Mouse (Mus musculus): Measurements from ENCODE around the gene Sun5. TPM values are rescaled to one million over a fixed set of nuclear protein-coding genes. Genes with fewer than 3 reads are reported as not detected.

The Sun5 gene
- total RNA-seq (2014; rRNA removed) (not detected in 2 replicates), polyA plus RNA-seq (2015; fragmentation: Nextera tagmentation; extraction: Ambion mirVana) (not detected in 2 replicates)

GRCm38 (mm10) chr2:153870984-153871383 lies at the start of gene Sun5:
Gene Sun5 (minus strand): TSS chr2:153871084.
- Histone ChIP-seq H3K27me3 (ENCODE audit: insufficient read depth, low read length) (no peaks in the 10 kb centered on the region), H3K27ac (ENCODE audit: low read depth, low read length) (no peak within 1 kb of the TSS), H3K4me3 (ENCODE audit: low read depth, low read length) (no peak within 1 kb of the TSS), H3K36me3 (ENCODE audit: insufficient read depth, low read length) (no peaks in the 10 kb centered on the region), H3K9me3 (ENCODE audit: low read length) (no peaks in the 10 kb centered on the region), H3K4me1 (ENCODE audit: insufficient read depth, low read length) (no peaks in the 10 kb centered on the region), H3K4me2 (ENCODE audit: low read depth, low read length, poor library complexity, severe bottlenecking) (no peak within 1 kb of the TSS), H3K9ac (replicated peaks; ENCODE audit: low read length, poor library complexity, severe bottlenecking) (no peak within 1 kb of the TSS)
- TF ChIP-seq CTCF (IDR thresholded peaks at IDR 0.05) = no peak
- no peak for DNase-seq (ENCODE audit: low spot score)
- no peak for ATAC-seq (ENCODE audit: low FRiP score)
- 92% methylated on average over 4 of the region's 4 CpGs for WGBS

GRCm38 (mm10) chr2:153917930-153918329 lies 47.0 kb upstream of the Sun5 start, which contains the start of gene Bpifb3:
Gene Bpifb3 (plus strand): TSS chr2:153918230.
- no peak for TF ChIP-seq CTCF (IDR thresholded peaks at IDR 0.05)
- 59% methylated on average over 8 of the region's 8 CpGs for WGBS
- H3K4me2 ChIP-seq (ENCODE audit: low read depth, low read length, poor library complexity, severe bottlenecking) = no peak within 1 kb of the TSS

GRCm38 (mm10) chr2:153914151-153914550 lies 43.3 kb upstream of the Sun5 start:
- H3K27me3 ChIP-seq (ENCODE audit: insufficient read depth, low read length) = no peaks in the 10 kb centered on the region
- no peaks in the 10 kb centered on the region for H3K4me1 ChIP-seq (ENCODE audit: insufficient read depth, low read length)
- no peak overlapping the region for H3K27ac ChIP-seq (ENCODE audit: low read depth, low read length)
- H3K9ac ChIP-seq (replicated peaks; ENCODE audit: low read length, poor library complexity, severe bottlenecking) = no peak overlapping the region
- DNase-seq (ENCODE audit: low spot score) = no peak
- WGBS = 36% methylated on average over 5 of the region's 5 CpGs
- TF ChIP-seq CTCF (IDR thresholded peaks at IDR 0.05) = no peak
- no peaks in the 10 kb centered on the region for H3K36me3 ChIP-seq (ENCODE audit: insufficient read depth, low read length)
- H3K4me2 ChIP-seq (ENCODE audit: low read depth, low read length, poor library complexity, severe bottlenecking) = no peak overlapping the region
- H3K9me3 ChIP-seq (ENCODE audit: low read length) = no peaks in the 10 kb centered on the region
- no peak for ATAC-seq (ENCODE audit: low FRiP score)
- no peak overlapping the region for H3K4me3 ChIP-seq (ENCODE audit: low read depth, low read length)

More at GRCm38 (mm10) chr2:153917930-153918329, 47.0 kb upstream of the Sun5 start, which contains the start of gene Bpifb3:
- H3K9ac ChIP-seq (replicated peaks; ENCODE audit: low read length, poor library complexity, severe bottlenecking) = no peak within 1 kb of the TSS
- ATAC-seq (ENCODE audit: low FRiP score) = no peak
- no peak for DNase-seq (ENCODE audit: low spot score)
- H3K36me3 ChIP-seq (ENCODE audit: insufficient read depth, low read length) = no peaks in the 10 kb centered on the region
- H3K4me3 ChIP-seq (ENCODE audit: low read depth, low read length) = no peak within 1 kb of the TSS
- H3K27ac ChIP-seq (ENCODE audit: low read depth, low read length) = no peak within 1 kb of the TSS
- H3K9me3 ChIP-seq (ENCODE audit: low read length) = no peaks in the 10 kb centered on the region
- no peaks in the 10 kb centered on the region for H3K27me3 ChIP-seq (ENCODE audit: insufficient read depth, low read length)
- no peaks in the 10 kb centered on the region for H3K4me1 ChIP-seq (ENCODE audit: insufficient read depth, low read length)

- no peak for DNase-seq (ENCODE audit: low spot score)
- H3K4me3 ChIP-seq (ENCODE audit: low read depth, low read length) = no peak overlapping the region
- no peak overlapping the region for H3K27ac ChIP-seq (ENCODE audit: low read depth, low read length)
- no peaks in the 10 kb centered on the region for H3K9me3 ChIP-seq (ENCODE audit: low read length)
- 93% methylated on average over 4 of the region's 4 CpGs for WGBS
- H3K9ac ChIP-seq (replicated peaks; ENCODE audit: low read length, poor library complexity, severe bottlenecking) = no peak overlapping the region
- H3K4me2 ChIP-seq (ENCODE audit: low read depth, low read length, poor library complexity, severe bottlenecking) = no peak overlapping the region
- no peaks in the 10 kb centered on the region for H3K36me3 ChIP-seq (ENCODE audit: insufficient read depth, low read length)
- H3K4me1 ChIP-seq (ENCODE audit: insufficient read depth, low read length) = no peaks in the 10 kb centered on the region
- H3K27me3 ChIP-seq (ENCODE audit: insufficient read depth, low read length) = no peaks in the 10 kb centered on the region
- ATAC-seq (ENCODE audit: low FRiP score) = no peak
- no peak for TF ChIP-seq CTCF (IDR thresholded peaks at IDR 0.05)
Observed at GRCm38 (mm10) chr2:153906626-153907025, 35.7 kb upstream of the Sun5 start.

GRCm38 (mm10) chr2:153902726-153903125 lies 31.8 kb upstream of the Sun5 start:
- 78% methylated on average over 6 of the region's 6 CpGs for WGBS
- Histone ChIP-seq H3K9me3 (ENCODE audit: low read length) (no peaks in the 10 kb centered on the region), H3K27ac (ENCODE audit: low read depth, low read length) (no peak overlapping the region), H3K4me1 (ENCODE audit: insufficient read depth, low read length) (no peaks in the 10 kb centered on the region), H3K4me3 (ENCODE audit: low read depth, low read length) (no peak overlapping the region), H3K27me3 (ENCODE audit: insufficient read depth, low read length) (no peaks in the 10 kb centered on the region), H3K4me2 (ENCODE audit: low read depth, low read length, poor library complexity, severe bottlenecking) (no peak overlapping the region), H3K36me3 (ENCODE audit: insufficient read depth, low read length) (no peaks in the 10 kb centered on the region), H3K9ac (replicated peaks; ENCODE audit: low read length, poor library complexity, severe bottlenecking) (no peak overlapping the region)
- DNase-seq (ENCODE audit: low spot score) = no peak
- no peak for ATAC-seq (ENCODE audit: low FRiP score)
- TF ChIP-seq CTCF (IDR thresholded peaks at IDR 0.05) = no peak

- ATAC-seq (ENCODE audit: low FRiP score) (no peak), DNase-seq (ENCODE audit: low spot score) (no peak)
- Histone ChIP-seq H3K27me3 (ENCODE audit: insufficient read depth, low read length) (no peaks in the 10 kb centered on the region), H3K4me2 (ENCODE audit: low read depth, low read length, poor library complexity, severe bottlenecking) (no peak within 1 kb of the TSS), H3K9ac (replicated peaks; ENCODE audit: low read length, poor library complexity, severe bottlenecking) (no peak within 1 kb of the TSS), H3K4me3 (ENCODE audit: low read depth, low read length) (no peak within 1 kb of the TSS), H3K9me3 (ENCODE audit: low read length) (no peaks in the 10 kb centered on the region), H3K4me1 (ENCODE audit: insufficient read depth, low read length) (no peaks in the 10 kb centered on the region), H3K27ac (ENCODE audit: low read depth, low read length) (no peak within 1 kb of the TSS), H3K36me3 (ENCODE audit: insufficient read depth, low read length) (no peaks in the 10 kb centered on the region)
- WGBS = 82% methylated on average over 4 of the region's 4 CpGs
- TF ChIP-seq CTCF (IDR thresholded peaks at IDR 0.05) = no peak
Observed at GRCm38 (mm10) chr2:153900088-153900487, 29.2 kb upstream of the Sun5 start, which contains the start of gene Bpifb6. Gene Bpifb6 (plus strand): TSS chr2:153900388.

Data from midbrain, postnatal 0 days (tissue).